Mouse (Mus musculus) MEL (cell line): ENCODE measurements at regions not wholly inside any gene's neighbourhood (a gene's known extent, or its start where the extent isn't known, plus 50 kb on each side); places are given as distances from the start of the nearest gene placed in this dataset.

ENCODE experiments used
- CTCF ChIP-seq, 3 experiments: IDR thresholded peaks in 2 of 3; conservative IDR thresholded peaks in 1 of 3; 2 replicates each; pipeline ENCODE4 v1.5.1; 2011 to 2012; ENCODE audit warnings: low read length in 3 of 3, low read depth in 2 of 3, mild to moderate bottlenecking in 2 of 3, improper control_type of control experiment in 1 of 3, inconsistent platforms in 1 of 3, mixed read lengths in 1 of 3, moderate library complexity in 1 of 3; ENCODE audit not compliant: control insufficient read depth in 1 of 3, insufficient read depth in 1 of 3, poor library complexity in 1 of 3, severe bottlenecking in 1 of 3
- MAZ ChIP-seq: IDR thresholded peaks from 2 replicates; pipeline ENCODE4 v1.6.1; 2012; ENCODE audit warnings: low read depth, mild to moderate bottlenecking, inconsistent platforms, low read length, improper control_type of control experiment

- TF ChIP-seq CTCF (IDR thresholded peaks at IDR 0.05 in 2 of 3, conservative IDR thresholded peaks at IDR 0.05 in 1 of 3; ENCODE audit: control insufficient read depth in 1 of 3, insufficient read depth in 1 of 3, low read depth in 2 of 3, low read length in 3 of 3, poor library complexity in 1 of 3, severe bottlenecking in 1 of 3) (no peak), MAZ (no peak)
Observed at GRCm38 (mm10) chr12:73842000-73842675, 59.0 kb upstream of the Hif1a start.
